Mouse (Mus musculus) T-helper 2 cell (primary cell): Measurements from ENCODE around the gene Gm20388.

Source experiments
- in situ Hi-C: fragments of 300-600 bp; cut with MboI, MseI; formaldehyde crosslinking; loops from one replicate; pipeline ENCODE4 v1.15.1; 2025; ENCODE audit warnings: high pct_unique_total_duplicates

Gm20388 gene

GRCm38 (mm10) chr8:123783525-123784249, 3873.0 kb downstream of the Gm20388 start:
- in situ Hi-C loops, result no loop called here

GRCm38 (mm10) chr8:123786166-123786565, 3875.5 kb downstream of the Gm20388 start:
- in situ Hi-C loops, result no loop called here

DNA sequence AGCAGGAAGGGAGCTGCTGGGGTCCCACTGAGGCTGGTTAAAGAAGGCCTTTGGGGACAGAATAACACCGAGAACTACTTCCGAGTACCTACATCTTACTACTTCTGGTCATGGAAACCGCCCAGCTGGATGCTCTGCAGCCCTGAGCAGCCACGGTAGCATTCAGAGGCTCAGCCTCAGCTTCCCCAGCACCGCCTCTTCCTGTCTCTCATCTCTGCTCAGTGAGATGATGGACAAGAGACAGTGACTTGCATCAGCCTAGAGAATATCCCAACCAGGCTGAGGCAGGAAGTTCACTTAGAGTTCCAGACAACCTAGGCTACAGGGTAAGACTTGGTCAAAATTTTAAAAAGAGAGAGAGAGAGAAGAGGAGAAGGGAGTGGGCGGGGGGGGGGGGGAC, 3876.0 kb downstream of the Gm20388 start:
- in situ Hi-C loops, result no loop called here

DNA sequence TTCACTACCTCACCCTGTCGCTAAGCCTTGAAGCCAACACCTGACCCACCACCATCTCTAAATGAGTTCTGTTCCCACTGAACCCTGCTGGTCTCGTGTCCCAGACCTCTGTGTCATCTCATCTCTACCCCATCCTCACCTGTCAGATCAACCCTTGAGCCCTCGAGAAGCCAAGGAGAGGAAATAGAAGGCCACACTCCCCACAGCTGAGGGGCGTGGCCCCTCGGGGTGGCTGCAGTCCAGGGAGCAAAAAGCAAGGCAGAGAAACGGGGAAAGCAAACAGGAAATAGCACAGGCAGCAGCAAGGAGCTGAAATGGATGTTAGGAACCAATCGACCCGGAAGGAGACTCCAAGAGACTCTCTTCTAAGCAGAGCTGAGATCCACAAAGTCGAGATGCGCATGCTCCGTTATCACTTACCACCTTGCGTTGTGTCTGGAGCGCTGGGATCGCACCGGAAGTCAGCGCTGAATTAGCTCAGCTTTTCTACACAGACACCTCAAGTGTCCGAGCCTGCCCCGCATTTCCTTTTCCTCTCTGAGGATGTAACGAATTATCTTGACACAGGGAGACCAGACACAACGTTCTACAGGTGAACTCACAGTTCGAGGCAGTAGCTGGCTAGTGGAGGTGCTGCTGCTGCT, 3876.7 kb downstream of the Gm20388 start:
- in situ Hi-C loops, result no loop called here

DNA sequence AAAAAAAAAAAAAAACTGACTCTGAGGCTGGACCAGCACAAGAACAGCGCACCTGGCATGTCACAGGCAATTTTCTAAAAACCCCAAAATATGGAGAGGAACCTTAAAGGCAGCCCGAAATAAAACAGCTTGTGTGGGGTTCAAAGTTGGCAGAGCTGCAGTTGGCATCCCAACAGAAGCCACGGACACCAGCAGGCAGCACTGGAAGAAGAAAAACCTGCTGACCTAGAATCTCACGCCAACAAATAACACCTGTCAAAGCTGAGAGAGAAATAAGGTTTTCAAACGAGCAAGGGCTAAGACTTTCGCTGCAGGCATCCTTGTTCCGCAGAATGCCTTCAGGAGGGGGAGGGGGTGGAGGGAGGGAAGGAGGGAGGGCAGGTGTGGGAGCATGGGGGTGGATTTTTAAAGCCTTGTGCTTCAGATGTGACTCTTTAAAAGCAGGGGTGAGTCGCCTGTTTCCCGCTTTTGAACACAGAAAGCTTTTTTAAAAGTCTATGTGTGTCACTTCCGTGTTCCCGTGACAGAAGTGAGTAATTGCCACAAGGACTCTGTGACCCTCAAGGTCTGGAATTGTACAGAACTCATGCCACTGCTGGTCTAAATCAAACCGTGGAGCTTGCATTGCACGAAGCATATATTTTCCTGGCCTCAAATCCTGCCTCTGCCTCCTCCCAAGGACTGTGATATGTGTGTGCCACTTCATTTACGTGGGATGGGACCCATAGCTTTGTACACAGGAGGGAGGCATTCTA, 3878.0 kb downstream of the Gm20388 start:
- in situ Hi-C loops, result no loop called here

GRCm38 (mm10) chr8:123789461-123789860, 3878.8 kb downstream of the Gm20388 start:
- in situ Hi-C loops, result no loop called here

DNA sequence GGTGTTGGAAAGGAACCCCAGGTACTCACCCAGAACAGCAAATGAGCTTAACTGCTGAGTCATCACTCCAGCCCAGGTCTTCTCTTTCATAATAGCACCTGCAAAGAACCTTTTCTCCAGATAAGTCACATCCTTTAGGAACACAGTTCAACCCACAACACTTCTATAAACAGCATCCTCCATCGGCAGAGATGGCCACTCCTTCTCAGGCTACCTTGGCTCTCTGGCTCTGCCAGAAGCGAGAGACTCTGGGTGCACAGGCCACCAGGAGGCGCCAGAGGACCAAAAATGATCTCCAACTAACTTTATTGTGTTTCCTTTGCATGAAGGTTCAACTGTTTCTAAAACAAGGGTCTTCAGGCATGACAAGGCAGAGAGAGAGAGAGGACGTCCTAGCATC, 3879.3 kb downstream of the Gm20388 start:
- in situ Hi-C loops, result no loop called here

GRCm38 (mm10) chr8:123791101-123791844, 3880.6 kb downstream of the Gm20388 start:
- in situ Hi-C loops, result no loop called here

- in situ Hi-C loops, result no loop called here
These were observed 3881.2 kb downstream of the Gm20388 start for GRCm38 (mm10) chr8:123791845-123792225.

DNA sequence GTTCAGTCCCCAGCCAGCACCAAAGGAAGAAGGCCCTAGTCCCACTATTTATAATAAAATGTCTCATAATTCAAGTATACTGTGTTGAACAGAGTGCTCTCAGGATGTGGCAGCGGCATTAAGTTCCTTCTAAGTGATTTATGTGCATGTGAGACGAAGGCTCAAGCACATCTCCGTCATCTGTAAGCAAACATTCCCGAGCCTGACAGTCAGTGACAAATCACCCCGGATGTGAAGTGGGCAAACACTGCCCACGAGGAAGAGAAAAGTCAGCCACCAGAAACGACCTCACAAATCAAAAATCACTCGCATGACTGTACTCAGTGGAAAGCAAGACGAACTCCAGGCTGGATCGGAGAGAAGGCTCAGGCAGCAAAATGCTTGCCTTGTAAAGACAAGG, 3883.3 kb downstream of the Gm20388 start:
- in situ Hi-C loops, result no loop called here

- in situ Hi-C loops, result no loop called here
These were observed 3884.1 kb downstream of the Gm20388 start for GRCm38 (mm10) chr8:123794766-123795165.

GRCm38 (mm10) chr8:123796758-123797157, 3886.1 kb downstream of the Gm20388 start:
- in situ Hi-C loops, result no loop called here

- in situ Hi-C loops, result no loop called here
These were observed 3887.3 kb downstream of the Gm20388 start for GRCm38 (mm10) chr8:123797928-123798327.

DNA sequence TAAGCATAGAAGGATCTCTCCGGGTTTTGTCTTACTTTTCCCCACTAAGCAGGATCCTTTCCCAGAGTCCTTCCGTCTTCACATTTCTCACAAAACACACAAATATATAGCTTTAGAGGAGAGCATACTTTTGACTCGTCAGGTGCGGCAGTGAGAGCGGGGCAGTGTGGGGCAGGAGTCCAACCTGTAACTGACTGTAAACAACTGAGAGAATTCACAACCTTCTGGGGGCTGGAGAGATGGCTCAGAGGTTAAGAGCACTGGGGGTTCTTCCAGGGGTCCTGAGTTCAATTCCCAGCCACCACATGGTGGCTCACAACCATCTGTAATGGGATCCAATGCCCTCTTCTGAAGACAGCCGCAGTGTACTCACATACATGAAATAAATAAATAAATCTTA, 3888.8 kb downstream of the Gm20388 start:
- in situ Hi-C loops, result no loop called here

DNA sequence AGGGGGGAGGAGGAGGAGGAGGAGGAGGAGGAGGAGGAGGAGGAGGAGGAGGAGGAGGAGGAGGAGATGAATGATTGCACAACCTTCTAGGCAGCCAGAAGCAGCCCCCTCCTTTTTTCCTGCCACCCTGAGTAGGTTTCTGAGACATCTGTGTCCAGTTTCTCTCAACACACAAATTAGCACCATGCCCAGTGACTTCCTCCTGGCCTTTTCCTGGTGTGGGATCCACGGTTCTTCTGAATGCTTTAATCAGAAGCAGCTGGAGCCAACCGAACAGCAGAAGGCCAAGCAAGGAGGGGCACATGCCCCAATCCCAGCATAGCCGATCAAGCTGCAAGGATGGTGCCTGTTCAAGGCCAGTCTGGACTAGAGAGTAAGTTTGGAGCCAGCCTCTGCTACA, 3889.2 kb downstream of the Gm20388 start:
- in situ Hi-C loops, result no loop called here

DNA sequence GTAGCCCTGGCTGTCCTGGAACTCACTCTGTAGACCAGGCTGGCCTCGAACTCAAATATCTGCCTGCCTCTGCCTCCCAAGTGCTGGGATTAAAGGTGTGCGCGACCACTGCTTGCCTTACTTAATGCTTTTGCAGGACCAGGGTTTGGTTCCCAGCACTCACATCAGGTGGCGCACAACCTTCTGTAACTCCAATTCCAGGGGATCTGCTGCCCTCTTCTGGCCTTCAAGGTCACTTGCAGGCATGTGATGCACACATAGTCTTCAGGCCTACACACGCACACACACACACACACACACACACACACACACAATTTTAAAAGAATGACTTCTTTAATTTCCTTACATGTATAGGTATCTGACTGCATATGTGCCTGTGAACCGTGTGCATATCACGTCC, 3890.2 kb downstream of the Gm20388 start:
- in situ Hi-C loops, result no loop called here

DNA sequence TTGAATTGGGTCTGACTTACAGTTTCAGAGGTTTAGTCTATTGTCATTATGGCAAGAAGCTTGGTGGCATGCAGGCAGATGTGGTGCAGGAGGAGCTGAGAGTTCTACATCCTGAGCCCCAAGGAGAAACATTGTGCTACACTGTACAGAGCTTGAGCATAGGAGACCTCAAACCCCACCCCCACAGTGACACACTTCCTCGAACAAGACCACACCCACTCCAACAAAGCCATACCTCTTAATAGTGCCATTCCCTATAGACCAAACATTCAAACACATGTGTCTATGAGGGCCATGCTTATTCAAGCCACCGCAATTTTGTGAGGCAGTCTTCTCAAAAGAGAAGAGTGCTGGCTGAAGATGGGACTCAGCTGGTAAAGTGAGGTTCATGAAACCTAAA, 3890.9 kb downstream of the Gm20388 start:
- in situ Hi-C loops, result no loop called here

DNA sequence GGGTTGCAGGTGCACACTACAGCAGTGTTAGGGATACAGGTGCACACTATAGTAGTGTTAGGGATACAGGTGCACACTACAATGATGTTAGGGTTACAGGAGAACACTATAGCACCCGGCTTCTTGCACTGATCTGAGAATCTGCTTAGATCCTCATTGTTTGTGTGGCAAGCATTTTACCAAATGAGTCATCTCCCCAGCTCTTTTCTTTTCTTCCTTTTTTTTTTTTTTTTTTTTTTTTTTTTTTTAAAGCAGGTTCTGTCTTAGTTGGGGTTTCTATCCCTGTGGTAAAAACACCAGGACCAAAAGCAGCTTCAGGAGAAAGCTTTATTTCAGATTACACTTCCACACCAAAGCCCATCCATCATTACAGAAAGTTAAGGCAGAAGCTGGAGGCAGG, 3893.0 kb downstream of the Gm20388 start:
- in situ Hi-C loops, result no loop called here

- in situ Hi-C loops, result no loop called here
These were observed 3893.9 kb downstream of the Gm20388 start for GRCm38 (mm10) chr8:123804586-123804985.

DNA sequence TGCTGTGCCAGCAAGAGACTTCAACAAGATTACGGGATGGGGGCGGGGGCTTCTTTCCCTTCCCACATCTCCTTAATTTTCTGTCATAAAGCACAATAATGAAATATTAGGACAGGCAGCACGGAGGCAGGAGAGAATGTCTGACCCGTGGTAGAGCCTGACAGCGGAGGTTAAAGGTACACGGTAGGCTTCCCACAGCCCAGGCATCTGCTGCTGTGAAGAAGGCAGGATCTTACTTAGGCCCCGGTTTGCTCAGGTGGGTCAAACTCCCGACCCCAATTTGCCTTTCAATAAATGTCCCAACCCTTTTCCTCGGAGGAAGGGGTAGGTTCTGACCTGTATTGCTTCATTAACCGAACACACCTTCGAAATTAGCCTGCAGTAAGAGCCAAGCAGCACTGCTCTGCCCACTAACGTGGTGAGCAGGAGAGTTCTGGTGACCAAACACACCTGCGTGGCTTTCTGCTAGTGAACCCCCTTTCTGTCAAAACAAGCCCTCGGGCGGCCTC, 3894.6 kb downstream of the Gm20388 start:
- in situ Hi-C loops, result no loop called here

DNA sequence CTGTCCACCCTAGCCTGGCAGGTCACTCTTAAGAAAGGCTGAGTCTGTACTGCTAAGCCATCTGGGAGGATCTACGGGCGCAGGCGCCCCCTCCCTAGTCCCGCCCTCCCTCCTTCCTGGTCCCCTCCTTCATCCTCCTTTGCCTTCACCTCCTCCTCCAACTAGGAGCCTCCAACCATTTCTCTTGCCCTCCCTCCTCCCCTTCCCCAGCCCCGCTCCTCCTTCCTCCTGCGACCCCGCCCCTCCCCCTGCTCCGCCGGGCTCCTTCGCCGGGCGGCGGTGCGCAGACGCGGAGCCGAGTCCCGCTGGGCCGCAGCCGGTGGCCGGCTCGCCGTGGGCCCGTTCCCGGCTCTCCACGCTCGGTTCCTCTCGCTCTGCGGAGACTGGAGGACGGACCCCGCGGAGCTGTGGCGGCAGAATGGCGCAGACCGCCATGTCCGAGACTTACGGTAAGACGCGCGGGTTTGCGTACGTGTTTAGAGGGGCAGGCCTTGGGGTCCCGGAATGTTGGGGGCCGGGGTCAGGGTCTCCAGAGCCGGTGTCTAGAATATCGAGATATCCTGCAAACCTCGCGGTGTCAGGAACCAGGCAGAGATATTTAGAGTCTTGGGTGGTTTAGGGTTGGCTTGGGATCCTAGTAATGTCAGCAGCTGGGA, 3895.2 kb downstream of the Gm20388 start, which contains the start of gene Rab4a:
Rab4a (plus strand) TSS at position 268 of the 656 bp plus-strand sequence.
- in situ Hi-C loops, result no loop called here
